Comparison of ENCODE assay signal across 33 mouse cellular contexts in the genomic region with DNA sequence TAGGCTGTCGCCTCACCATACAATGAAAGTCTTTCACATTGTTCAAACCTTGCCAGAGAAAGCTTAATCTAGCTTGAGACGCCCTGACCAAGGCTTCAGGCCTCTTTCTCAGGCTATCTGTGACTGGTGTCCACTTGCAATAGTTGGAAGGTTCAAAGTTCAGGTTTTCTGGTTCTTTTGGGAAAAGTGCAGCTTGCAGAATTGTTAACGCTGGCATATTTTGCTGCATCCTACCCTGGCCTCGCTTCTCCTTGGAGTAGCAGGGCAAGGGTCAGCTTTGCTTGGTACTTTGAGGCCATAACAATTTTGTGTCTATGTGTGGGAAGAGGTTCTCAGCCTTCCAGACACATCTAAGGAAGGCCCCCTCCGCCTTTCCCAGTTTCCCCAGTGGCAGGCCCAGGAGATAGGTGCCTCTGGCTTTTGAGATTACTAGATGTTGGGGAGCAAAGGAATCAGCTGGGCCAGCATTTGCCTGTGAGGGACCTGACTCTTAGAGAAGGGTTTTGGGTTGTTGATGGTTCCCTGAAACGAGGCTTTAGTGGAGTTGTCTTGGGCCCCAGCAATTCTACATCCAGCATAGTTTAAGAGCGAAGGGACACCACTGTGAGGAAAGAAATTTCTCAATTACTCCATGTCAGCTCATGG. TPM values are rescaled to one million over a fixed set of nuclear protein-coding genes. Genes with fewer than 3 reads are reported as not detected.
DNase-seq lines count a peak whose midpoint lies in the region; ATAC-seq and TF ChIP-seq lines count a peak whose summit lies in the region.
"Had no signal": no experiment of that assay in that cellular context is flagged by ENCODE, and none has a peak within 500 bp of the region (broad histone marks: within the 10 kb centered on the region; RNA-seq: fewer than 3 reads in every experiment).

No protein-coding gene starts in this region.

- H3K4me1 ChIP-seq in kidney, adult 2 months (ENCODE audit: control insufficient read depth, insufficient read depth, low read length): peaks cover 5% of the 10 kb centered on the region
- no peaks in the 10 kb centered on the region for H3K4me1 ChIP-seq in kidney, embryonic 14.5 days (ENCODE audit: control insufficient read depth, insufficient read depth, low read length)
- H3K4me1 ChIP-seq in liver, embryonic 14.5 days (replicated peaks; ENCODE audit: control insufficient read depth in 2 of 2, insufficient read depth in 2 of 2, low read length in 1 of 2): peaks cover 3% of the 10 kb centered on the region in 2 experiments; a peak in 2 of 4 replicates
- H3K4me1 ChIP-seq in liver, embryonic 11.5 days (replicated peaks; ENCODE audit: control insufficient read depth, insufficient read depth, low read length): peaks cover 9% of the 10 kb centered on the region
- H3K4me1 ChIP-seq: neural tube, embryonic 13.5 days had no signal

- ATAC-seq in kidney, embryonic 14.5 days (ENCODE audit: low FRiP score, low TSS enrichment): no peak
- no peak for ATAC-seq in liver, embryonic 14.5 days (ENCODE audit: insufficient read depth)
- ATAC-seq in liver, embryonic 11.5 days (replicated peaks; ENCODE audit: low FRiP score): no peak
- ATAC-seq: activated CD4-positive, CD25-positive, alpha-beta regulatory T cell, adult 4 months; forebrain, embryonic 14.5 days; hindbrain, embryonic 16.5 days; midbrain, embryonic 13.5 days had no signal

- peaks cover 5% of the 10 kb centered on the region for H3K9me3 ChIP-seq in kidney, embryonic 14.5 days (ENCODE audit: control insufficient read depth, low read length)
- no peaks in the 10 kb centered on the region; the same call in 1 of the 2 replicates for H3K9me3 ChIP-seq in liver, embryonic 14.5 days (ENCODE audit: control insufficient read depth, low read length)
- H3K9me3 ChIP-seq in liver, embryonic 11.5 days (ENCODE audit: control insufficient read depth, low read length): no peaks in the 10 kb centered on the region
- H3K9me3 ChIP-seq: neural tube, embryonic 13.5 days had no signal

- no peak for TF ChIP-seq POLR2A in kidney, adult 2 months (IDR thresholded peaks at IDR 0.05; ENCODE audit: low read depth, low read length)

- TF ChIP-seq CTCF in kidney, adult 2 months (conservative IDR thresholded peaks at IDR 0.05; ENCODE audit: insufficient read depth, insufficient read length, low read depth, low read length): no peak
- TF ChIP-seq CTCF in liver, embryonic 14.5 days (IDR thresholded peaks at IDR 0.05; ENCODE audit: low read depth): no peak

- no peaks in the 10 kb centered on the region for H3K36me3 ChIP-seq in kidney, adult 2 months (ENCODE audit: control insufficient read depth, insufficient read depth, low read length)
- no peaks in the 10 kb centered on the region for H3K36me3 ChIP-seq in kidney, embryonic 14.5 days (ENCODE audit: control insufficient read depth, insufficient read depth, low read length)
- H3K36me3 ChIP-seq in liver, embryonic 14.5 days (replicated peaks; ENCODE audit: control insufficient read depth, insufficient read depth, low read depth): no peaks in the 10 kb centered on the region
- H3K36me3 ChIP-seq in liver, embryonic 11.5 days (ENCODE audit: control insufficient read depth, insufficient read depth, low read length): no peaks in the 10 kb centered on the region
- H3K36me3 ChIP-seq: midbrain, embryonic 13.5 days; neural tube, embryonic 13.5 days had no signal

- H3K4me3 ChIP-seq in kidney, adult 2 months (ENCODE audit: insufficient read depth, low read depth, low read length): no peak overlapping the region
- no peak overlapping the region for H3K4me3 ChIP-seq in kidney, embryonic 14.5 days (ENCODE audit: low read length)
- no peak overlapping the region for H3K4me3 ChIP-seq in liver, embryonic 14.5 days (ENCODE audit: insufficient read depth in 1 of 2, low read depth in 2 of 2, low read length in 2 of 2)
- H3K4me3 ChIP-seq in liver, embryonic 11.5 days (ENCODE audit: low read depth, low read length): no peak overlapping the region
- H3K4me3 ChIP-seq: midbrain, embryonic 13.5 days; neural tube, embryonic 13.5 days had no signal

- peak; percentile 87 for DNase-seq in kidney, adult 2 months
- DNase-seq in liver, embryonic 14.5 days (ENCODE audit: low read depth in 3 of 3, low spot score in 3 of 3): peak in 2 of 3 experiments; percentile 55 to 57
- DNase-seq in liver, embryonic 11.5 days (ENCODE audit: low spot score): no peak
- DNase-seq in kidney, postnatal 36 days: peak; percentile 49 to 84
- no peak for DNase-seq in right cerebral cortex, postnatal 4 days
- DNase-seq in urinary bladder, postnatal 14 days (ENCODE audit: low spot score): no peak
- DNase-seq in heart, postnatal 25 days (ENCODE audit: low spot score): no peak
- DNase-seq: adrenal gland, adult 2 months; cerebellum, adult 11 months; cerebellum, adult 9-10 months; cerebellum, postnatal 36 days; gastrocnemius, postnatal 14 days; heart, postnatal 14 days; layer of hippocampus, postnatal 36 days; lung, adult 18-20 months; lung, postnatal 10 days had no signal

- no peak overlapping the region for H3K9ac ChIP-seq in kidney, embryonic 14.5 days (ENCODE audit: low read depth, low read length)
- H3K9ac ChIP-seq in liver, embryonic 14.5 days (replicated peaks): no peak overlapping the region
- H3K9ac ChIP-seq in liver, embryonic 11.5 days (ENCODE audit: low read depth, low read length): no peak overlapping the region
- H3K9ac ChIP-seq: midbrain, embryonic 13.5 days; neural tube, embryonic 13.5 days had no signal

- no peak overlapping the region for H3K4me2 ChIP-seq in kidney, embryonic 14.5 days (replicated peaks; ENCODE audit: low read depth, low read length)
- no peak overlapping the region for H3K4me2 ChIP-seq in liver, embryonic 14.5 days (ENCODE audit: low read depth)
- H3K4me2 ChIP-seq in liver, embryonic 11.5 days: no peak overlapping the region
- H3K4me2 ChIP-seq: midbrain, embryonic 13.5 days; neural tube, embryonic 13.5 days had no signal

- intact Hi-C loops in heart, postnatal 25 days (cut with DNase I): loop anchor here (5.0 kb wide), 1 partner anchor 46 kb away; no protein-coding TSS in a partner anchor

- H3K27me3 ChIP-seq in kidney, adult 2 months (replicated peaks; ENCODE audit: control insufficient read depth, insufficient read depth, low read length): no peaks in the 10 kb centered on the region
- no peaks in the 10 kb centered on the region for H3K27me3 ChIP-seq in kidney, embryonic 14.5 days (ENCODE audit: control insufficient read depth, insufficient read depth, low read length)
- no peaks in the 10 kb centered on the region for H3K27me3 ChIP-seq in liver, embryonic 14.5 days (ENCODE audit: control insufficient read depth, insufficient read depth, low read length)
- no peaks in the 10 kb centered on the region for H3K27me3 ChIP-seq in liver, embryonic 11.5 days (replicated peaks; ENCODE audit: control insufficient read depth, insufficient read depth, low read length)
- H3K27me3 ChIP-seq: midbrain, embryonic 13.5 days; neural tube, embryonic 13.5 days had no signal

- WGBS in kidney, adult 2 months: 77% methylated on average over 7 of the region's 7 CpGs
- 82% methylated on average over 7 of the region's 7 CpGs for WGBS in kidney, embryonic 14.5 days
- 56% methylated on average over 7 of the region's 7 CpGs for WGBS in liver, embryonic 14.5 days (ENCODE audit: insufficient replicate concordance)
- 73% methylated on average over 7 of the region's 7 CpGs for WGBS in liver, embryonic 11.5 days

- peak overlapping the region; percentile 48 for H3K27ac ChIP-seq in kidney, adult 2 months (ENCODE audit: insufficient read depth, low read depth, low read length)
- no peak overlapping the region for H3K27ac ChIP-seq in kidney, embryonic 14.5 days (ENCODE audit: low read depth, low read length)
- no peak overlapping the region for H3K27ac ChIP-seq in liver, embryonic 14.5 days
- no peak overlapping the region for H3K27ac ChIP-seq in liver, embryonic 11.5 days (ENCODE audit: low read depth, low read length)
- H3K27ac ChIP-seq: macrophage; midbrain, embryonic 13.5 days; neural tube, embryonic 13.5 days had no signal

- no peak for TF ChIP-seq EP300 in liver, embryonic 14.5 days (IDR thresholded peaks at IDR 0.05; ENCODE audit: low read depth)

RNA-seq across cellular contexts. Expression of gene Dupd1, which starts 18.1 kb away (rescaled TPM):
- 0.11 and 0.52 TPM in 2 replicates for polyA plus RNA-seq in kidney, adult 2 months (2012; rRNA removed)
- not detected in 2 replicates for polyA plus RNA-seq in kidney, embryonic 14.5 days (2014; fragmentation: Nextera tagmentation; extraction: Ambion mirVana)
- polyA plus RNA-seq in liver, embryonic 14.5 days (2012; rRNA removed): not detected in 2 replicates
- not detected in 2 replicates for polyA plus RNA-seq in liver, embryonic 14.5 days (2014; fragmentation: Nextera tagmentation; extraction: Ambion mirVana)
- polyA plus RNA-seq in liver, embryonic 11.5 days (2014; fragmentation: Nextera tagmentation; extraction: Ambion mirVana): 0.15 TPM in 1 of 2 replicates, not detected in the other
- total RNA-seq in heart, postnatal 25 days (2021): not detected
- total RNA-seq: granulocyte monocyte progenitor cell, adult 5-6 weeks; left cerebral cortex, postnatal 10 days; megakaryocyte-erythroid progenitor cell, adult 5-6 weeks had no signal
- polyA plus RNA-seq: activated CD4-positive, CD25-positive, alpha-beta regulatory T cell, adult 4 months; forebrain, embryonic 14.5 days; hindbrain, embryonic 11.5 days; hindbrain, embryonic 16.5 days; intestine, embryonic 14.5 days; large intestine, adult 2 months; macrophage; neural tube, embryonic 13.5 days; small intestine, adult 2 months; stomach, embryonic 14.5 days had no signal

RNA-seq across cellular contexts. Expression of gene Samd8, which starts 54.0 kb away (rescaled TPM):
- polyA plus RNA-seq in kidney, adult 2 months (2012; rRNA removed): 21.1 and 23.9 TPM in 2 replicates
- polyA plus RNA-seq in kidney, embryonic 14.5 days (2014; fragmentation: Nextera tagmentation; extraction: Ambion mirVana): 9.8 and 13.2 TPM in 2 replicates
- polyA plus RNA-seq in liver, embryonic 14.5 days (2012; rRNA removed): 1.9 and 2.6 TPM in 2 replicates
- polyA plus RNA-seq in liver, embryonic 14.5 days (2014; fragmentation: Nextera tagmentation; extraction: Ambion mirVana): 2.7 TPM in 2 replicates
- polyA plus RNA-seq in liver, embryonic 11.5 days (2014; fragmentation: Nextera tagmentation; extraction: Ambion mirVana): 7.1 TPM in 2 replicates
- total RNA-seq in heart, postnatal 25 days (2021): 10 to 100 TPM; 26.1 to 28.5 TPM

RNA-seq across cellular contexts. Expression of gene Dusp13, which starts 54.7 kb away (rescaled TPM):
- polyA plus RNA-seq in kidney, adult 2 months (2012; rRNA removed): 1.1 and 1.8 TPM in 2 replicates
- not detected in 2 replicates for polyA plus RNA-seq in kidney, embryonic 14.5 days (2014; fragmentation: Nextera tagmentation; extraction: Ambion mirVana)
- 0.04 TPM in 1 of 2 replicates, not detected in the other for polyA plus RNA-seq in liver, embryonic 14.5 days (2012; rRNA removed)
- not detected in 2 replicates for polyA plus RNA-seq in liver, embryonic 14.5 days (2014; fragmentation: Nextera tagmentation; extraction: Ambion mirVana)
- polyA plus RNA-seq in liver, embryonic 11.5 days (2014; fragmentation: Nextera tagmentation; extraction: Ambion mirVana): not detected in 2 replicates
- total RNA-seq in heart, postnatal 25 days (2021): under 1 TPM; 0.34 to 0.39 TPM
- total RNA-seq: adrenal gland, adult 2 months; granulocyte monocyte progenitor cell, adult 5-6 weeks; megakaryocyte-erythroid progenitor cell, adult 5-6 weeks had no signal
- polyA plus RNA-seq: activated CD4-positive, CD25-positive, alpha-beta regulatory T cell, adult 4 months; embryonic facial prominence, embryonic 11.5 days; forebrain, embryonic 14.5 days; heart, embryonic 14.5 days; hindbrain, embryonic 11.5 days; hindbrain, embryonic 16.5 days; intestine, embryonic 14.5 days; midbrain, embryonic 13.5 days; neural tube, embryonic 13.5 days; stomach, embryonic 14.5 days had no signal

Comparison
In these comparisons a context has a peak if more than half of its experiments do, and no peak if none do; other contexts are left out.
1. DNase-seq: peak in kidney, adult 2 months (single experiment), liver, embryonic 14.5 days (2 of 3) and kidney, postnatal 36 days (2 of 2); none in liver, embryonic 11.5 days (single experiment), right cerebral cortex, postnatal 4 days (single experiment), urinary bladder, postnatal 14 days (single experiment) and heart, postnatal 25 days (single experiment).